Comparison of ENCODE assay signal across 20 mouse cellular contexts in the genomic region with DNA sequence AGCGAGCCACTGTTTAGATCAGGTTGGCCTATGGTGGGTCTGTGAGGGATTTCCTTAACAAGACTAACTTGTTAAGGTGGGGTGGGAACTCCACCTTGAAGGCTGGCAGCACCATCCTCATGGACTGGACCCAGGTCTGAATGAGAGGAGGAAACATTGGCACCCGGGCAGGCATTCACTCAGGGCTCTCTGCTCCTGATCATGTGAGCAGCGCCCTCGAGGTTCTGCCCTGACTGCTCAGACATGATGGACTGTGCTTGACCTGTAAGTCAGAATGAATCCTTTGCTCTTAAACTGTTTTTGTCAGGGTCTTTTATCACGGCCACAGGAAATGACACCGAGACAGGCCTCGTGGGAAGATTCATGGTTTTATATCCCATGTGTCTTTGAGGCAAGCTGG. TPM values are rescaled to one million over a fixed set of nuclear protein-coding genes. Genes with fewer than 3 reads are reported as not detected.
"Had no signal": no experiment of that assay in that cellular context is flagged by ENCODE, and none has a peak within 500 bp of the region (broad histone marks: within the 10 kb centered on the region; RNA-seq: fewer than 3 reads in every experiment).

No protein-coding gene starts in this region.

- H3K27me3 ChIP-seq: stomach, embryonic 15.5 days had no signal

- H3K36me3 ChIP-seq: limb, embryonic 12.5 days; limb, embryonic 15.5 days; stomach, embryonic 15.5 days had no signal

- H3K4me3 ChIP-seq: limb, embryonic 12.5 days; limb, embryonic 15.5 days; liver, embryonic 13.5 days; stomach, embryonic 15.5 days had no signal

- H3K27ac ChIP-seq: limb, embryonic 12.5 days; limb, embryonic 15.5 days; liver, embryonic 13.5 days; stomach, embryonic 15.5 days had no signal

- ATAC-seq: intestine, postnatal 0 days had no signal

- H3K9ac ChIP-seq: limb, embryonic 12.5 days; limb, embryonic 15.5 days; liver, embryonic 13.5 days; stomach, embryonic 15.5 days had no signal

- DNase-seq: left cerebral cortex, postnatal 4 days; liver, embryonic 13.5 days; lung, adult 2 months; lung, postnatal 14 days; lung, postnatal 4 days; midbrain, embryonic 14.5 days; thymus, postnatal 25 days had no signal

- H3K4me2 ChIP-seq: limb, embryonic 12.5 days; limb, embryonic 15.5 days; liver, embryonic 13.5 days; midbrain, embryonic 11.5 days; stomach, embryonic 15.5 days had no signal

- H3K9me3 ChIP-seq: limb, embryonic 12.5 days; limb, embryonic 15.5 days; liver, embryonic 13.5 days; stomach, embryonic 15.5 days had no signal

- H3K4me1 ChIP-seq: limb, embryonic 12.5 days; limb, embryonic 15.5 days; liver, embryonic 13.5 days; stomach, embryonic 15.5 days had no signal

RNA-seq across cellular contexts. Expression of a gene that starts 12.3 kb away (rescaled TPM):
- total RNA-seq: left cerebral cortex, postnatal 14 days; megakaryocyte progenitor cell, adult 5-6 weeks; megakaryocyte-erythroid progenitor cell, adult 5-6 weeks had no signal

RNA-seq across cellular contexts. Expression of a gene that starts 17.6 kb away (rescaled TPM):
- total RNA-seq: layer of hippocampus, adult 18-20 months; left cerebral cortex, adult 8-10 months; left cerebral cortex, postnatal 14 days; left cerebral cortex, postnatal 4 days; megakaryocyte progenitor cell, adult 5-6 weeks; megakaryocyte-erythroid progenitor cell, adult 5-6 weeks had no signal
- polyA plus RNA-seq: limb, embryonic 12.5 days; limb, embryonic 15.5 days; liver, embryonic 13.5 days; liver, embryonic 16.5 days; lung, adult 2 months; lung, embryonic 16.5 days; small intestine, adult 2 months; stomach, embryonic 15.5 days had no signal

RNA-seq across cellular contexts. Expression of a gene that starts 50.3 kb away (rescaled TPM):
- total RNA-seq: megakaryocyte-erythroid progenitor cell, adult 5-6 weeks had no signal
